Mouse (Mus musculus) right cerebral cortex, postnatal 36 days (tissue): Measurements from ENCODE around the gene Atf1.

ENCODE experiments used
- DNase-seq, 2 experiments: peaks; one replicate each; pipeline ENCODE4 v3.0.0; 2022; ENCODE audit warnings: low spot score in 2 of 2, mixed read lengths in 1 of 2

Gene Atf1

GRCm38 (mm10) chr15:100216173-100216572 is 11.4 kb upstream of the Atf1 start:
- no peak for DNase-seq

- no peak for DNase-seq
These were observed 9.6 kb upstream of the Atf1 start for GRCm38 (mm10) chr15:100218018-100218417.

- no peak for DNase-seq
These were observed 8.2 kb upstream of the Atf1 start for GRCm38 (mm10) chr15:100219396-100219795.

GRCm38 (mm10) chr15:100220916-100221315 is 6.7 kb upstream of the Atf1 start:
- DNase-seq = no peak

GRCm38 (mm10) chr15:100225381-100225780 is 2.2 kb upstream of the Atf1 start:
- no peak for DNase-seq

- no peak for DNase-seq
These were observed 1.7 kb upstream of the Atf1 start for GRCm38 (mm10) chr15:100225891-100226290.

- no peak for DNase-seq
These were observed 472 bp upstream of the Atf1 start for GRCm38 (mm10) chr15:100227031-100227662.

- no peak for DNase-seq
These were observed 1.1 kb downstream of the Atf1 start for GRCm38 (mm10) chr15:100228535-100229336.

GRCm38 (mm10) chr15:100230655-100231054 is 3.0 kb downstream of the Atf1 start:
- no peak for DNase-seq

GRCm38 (mm10) chr15:100231616-100232525 is 4.3 kb downstream of the Atf1 start:
- DNase-seq = no peak

GRCm38 (mm10) chr15:100235208-100235965 is 7.8 kb downstream of the Atf1 start:
- DNase-seq = peak; percentile 45 to 49

GRCm38 (mm10) chr15:100236952-100237351 is 9.3 kb downstream of the Atf1 start:
- DNase-seq = no peak

GRCm38 (mm10) chr15:100241780-100242179 is 14.2 kb downstream of the Atf1 start:
- DNase-seq = no peak

- DNase-seq = no peak
These were observed 18.3 kb downstream of the Atf1 start for GRCm38 (mm10) chr15:100245951-100246350.

GRCm38 (mm10) chr15:100247296-100247695 is 19.7 kb downstream of the Atf1 start:
- DNase-seq = no peak

GRCm38 (mm10) chr15:100248665-100249433 is 21.2 kb downstream of the Atf1 start:
- no peak for DNase-seq

- peak in 1 of 2 experiments; percentile 31 for DNase-seq
These were observed 23.6 kb downstream of the Atf1 start for GRCm38 (mm10) chr15:100251153-100251780.

- DNase-seq = no peak
These were observed 28.8 kb downstream of the Atf1 start for GRCm38 (mm10) chr15:100256386-100256785.

GRCm38 (mm10) chr15:100257305-100257704 is 29.7 kb downstream of the Atf1 start:
- no peak for DNase-seq
